Mouse (Mus musculus) C2C12 (cell line): ENCODE results near the gene Kcnq4. TPM values are rescaled to one million over a fixed set of nuclear protein-coding genes. Genes with fewer than 3 reads are reported as not detected.
A peak's percentile ranks its signal among the peaks of the same experiment; 100 is the strongest.

Experiments used
- H3K27me3 ChIP-seq: one replicate; pipeline ENCODE4 v1.6.1; 2011; ENCODE audit not compliant: control insufficient read depth, insufficient read depth, insufficient read length
- H3K36me3 ChIP-seq: one replicate; pipeline ENCODE4 v1.6.1; 2011; ENCODE audit not compliant: control insufficient read depth, insufficient read depth
- H3K4me3 ChIP-seq: one replicate; pipeline ENCODE4 v1.5.1; 2011; ENCODE audit warnings: mild to moderate bottlenecking, control low read depth; ENCODE audit not compliant: poor library complexity, insufficient read depth, severe bottlenecking
- H3K79me2 ChIP-seq: one replicate; pipeline ENCODE4 v1.6.1; 2011; ENCODE audit not compliant: control insufficient read depth, insufficient read depth
- H3K79me3 ChIP-seq: one replicate; pipeline ENCODE4 v1.6.1; 2011; ENCODE audit warnings: low read depth, control low read depth
- H3ac ChIP-seq: one replicate; pipeline ENCODE3; 2011; ENCODE audit warnings: low read depth; ENCODE audit not compliant: control insufficient read depth, insufficient read length
- CEBPB ChIP-seq: IDR thresholded peaks from one replicate; pipeline ENCODE4 v1.6.1; 2011; ENCODE audit warnings: low read depth, mild to moderate bottlenecking, control low read depth, moderate library complexity
- CTCF ChIP-seq: IDR thresholded peaks from one replicate; pipeline ENCODE4 v1.5.1; 2011; ENCODE audit not compliant: control insufficient read depth, insufficient read depth, insufficient read length
- FOSL1 ChIP-seq: IDR thresholded peaks from one replicate; pipeline ENCODE4 v1.8.0; 2011; ENCODE audit warnings: mild to moderate bottlenecking, low read length; ENCODE audit not compliant: poor library complexity, insufficient read depth, severe bottlenecking
- MAX ChIP-seq: IDR thresholded peaks from one replicate; pipeline ENCODE4 v1.6.1; 2011; ENCODE audit warnings: mild to moderate bottlenecking, control low read depth
- MYOD1 ChIP-seq: IDR thresholded peaks from one replicate; pipeline ENCODE4 v1.6.1; 2011; ENCODE audit warnings: low read depth; ENCODE audit not compliant: control insufficient read depth, insufficient read length
- MYOG ChIP-seq: IDR thresholded peaks from one replicate; pipeline ENCODE4 v1.6.1; 2011; ENCODE audit not compliant: control insufficient read depth, insufficient read length; ENCODE audit errors: extremely low read depth
- USF1 ChIP-seq: IDR thresholded peaks from one replicate; pipeline ENCODE4 v1.6.1; 2011; ENCODE audit warnings: low read depth, mild to moderate bottlenecking, control low read depth, moderate library complexity
- polyA plus RNA-seq: library from polyadenylated mRNA; unstranded; fragments of >200 nt; fragmentation: generic; extraction: Trizol; gene quantifications from one replicate; pipeline ENCODE4 v1.2.1, GENCODE M21; 2012; ENCODE audit warnings: missing spikeins

Kcnq4 gene
- polyA plus RNA-seq, 1 experiment, result 0.75 TPM

- Histone ChIP-seq H3K4me3 (no peak overlapping the region), H3K27me3 (peaks cover 38% of the 10 kb centered on the region), H3K79me3 (no peaks in the 10 kb centered on the region), H3K36me3 (no peaks in the 10 kb centered on the region), H3K79me2 (no peaks in the 10 kb centered on the region), H3ac (no peak overlapping the region)
- no peak for TF ChIP-seq USF1
- no peak for TF ChIP-seq FOSL1
- TF ChIP-seq MYOD1, result no peak
- no peak for TF ChIP-seq MAX
- no peak for TF ChIP-seq CEBPB
These were observed 4.8 kb downstream of the Kcnq4 start for GRCm38 (mm10) chr4:120743636-120744035.

DNA sequence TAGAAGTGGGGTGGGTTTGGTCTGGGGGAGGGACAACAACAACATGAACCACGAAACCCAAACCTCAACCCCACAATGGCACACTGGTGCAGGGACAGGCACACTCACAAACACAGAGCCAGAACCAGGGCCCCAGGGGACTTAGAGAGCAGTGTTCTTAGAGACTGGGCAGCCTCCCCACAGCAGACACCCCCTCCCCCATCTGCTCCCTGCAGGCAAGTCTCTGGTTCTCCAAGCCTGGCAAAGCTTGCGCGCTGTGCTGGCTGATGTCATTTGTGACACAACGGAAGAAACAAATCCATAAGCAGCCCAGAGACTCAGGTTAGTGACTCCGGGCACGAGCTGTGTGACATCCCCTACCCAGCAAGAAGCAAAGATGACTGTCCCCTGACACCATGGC, 7.1 kb downstream of the Kcnq4 start:
- no peak overlapping the region for H3ac ChIP-seq
- H3K36me3 ChIP-seq, result no peaks in the 10 kb centered on the region
- H3K79me2 ChIP-seq, result no peaks in the 10 kb centered on the region
- no peaks in the 10 kb centered on the region for H3K79me3 ChIP-seq
- H3K27me3 ChIP-seq, result peaks cover 32% of the 10 kb centered on the region
- TF ChIP-seq CTCF (no peak), CEBPB (no peak), FOSL1 (no peak), USF1 (no peak)
- H3K4me3 ChIP-seq, result no peak overlapping the region

DNA sequence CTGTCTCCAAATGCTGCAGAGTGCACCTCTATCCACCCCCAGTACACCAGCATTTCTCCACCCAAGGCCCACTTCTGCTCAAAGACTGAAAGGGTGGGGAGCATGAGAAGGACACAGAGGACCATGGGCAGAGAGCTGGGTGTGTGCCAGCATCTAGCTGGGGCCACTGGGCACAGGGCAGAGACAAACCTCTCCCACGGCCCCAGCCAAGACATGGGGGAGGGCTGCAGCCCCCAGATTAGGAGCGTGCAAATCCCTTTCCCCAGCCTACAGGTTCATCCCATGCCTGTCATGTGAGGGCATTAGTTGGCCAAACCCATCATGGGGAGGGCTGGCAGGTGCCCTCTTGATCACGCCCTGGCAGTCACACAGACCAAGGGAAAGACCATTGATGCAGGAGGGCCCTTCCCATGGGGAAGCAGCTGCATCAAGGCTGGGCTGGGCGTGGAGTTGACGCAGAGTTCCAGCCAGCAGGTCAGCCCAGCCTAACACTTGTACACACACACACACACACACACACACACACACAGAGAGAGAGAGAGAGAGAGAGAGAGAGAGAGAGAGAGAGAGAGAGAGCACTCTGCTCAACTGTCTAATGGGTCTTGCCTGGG, 14.3 kb downstream of the Kcnq4 start:
- TF ChIP-seq USF1 (no peak), MYOD1 (no peak), MAX (no peak), CEBPB (no peak), MYOG (no peak), CTCF (no peak), FOSL1 (no peak)
- H3K27me3 ChIP-seq, result peaks cover 15% of the 10 kb centered on the region
- no peaks in the 10 kb centered on the region for H3K79me2 ChIP-seq
- H3K79me3 ChIP-seq, result no peaks in the 10 kb centered on the region
- no peak overlapping the region for H3K4me3 ChIP-seq
- no peaks in the 10 kb centered on the region for H3K36me3 ChIP-seq
- no peak overlapping the region for H3ac ChIP-seq

- Histone ChIP-seq H3K36me3 (no peaks in the 10 kb centered on the region), H3K79me3 (no peaks in the 10 kb centered on the region)
- TF ChIP-seq USF1 (no peak), CEBPB (no peak), MYOG (no peak)
These were observed 15.7 kb downstream of the Kcnq4 start for GRCm38 (mm10) chr4:120732737-120733136.

GRCm38 (mm10) chr4:120731030-120731644, 17.3 kb downstream of the Kcnq4 start:
- no peak overlapping the region for H3K4me3 ChIP-seq
- no peaks in the 10 kb centered on the region for H3K79me3 ChIP-seq
- no peaks in the 10 kb centered on the region for H3K36me3 ChIP-seq
- TF ChIP-seq USF1 (no peak), CTCF (no peak)
- no peaks in the 10 kb centered on the region for H3K27me3 ChIP-seq
- H3ac ChIP-seq, result peak overlapping the region; percentile 32
- H3K79me2 ChIP-seq, result no peaks in the 10 kb centered on the region

More at GRCm38 (mm10) chr4:120732737-120733136, 15.7 kb downstream of the Kcnq4 start:
- no peak overlapping the region for H3K4me3 ChIP-seq
- H3ac ChIP-seq, result no peak overlapping the region
- peaks cover 2% of the 10 kb centered on the region for H3K27me3 ChIP-seq
- H3K79me2 ChIP-seq, result no peaks in the 10 kb centered on the region

- no peak for TF ChIP-seq CEBPB
- no peak for TF ChIP-seq MYOG
- TF ChIP-seq FOSL1, result no peak
- TF ChIP-seq MYOD1, result no peak
- no peak for TF ChIP-seq CTCF
- TF ChIP-seq USF1, result no peak
- no peak for TF ChIP-seq MAX
- Histone ChIP-seq H3K79me3 (no peaks in the 10 kb centered on the region), H3K79me2 (no peaks in the 10 kb centered on the region), H3ac (no peak overlapping the region), H3K27me3 (no peaks in the 10 kb centered on the region), H3K4me3 (no peak overlapping the region), H3K36me3 (no peaks in the 10 kb centered on the region)
These were observed 17.8 kb downstream of the Kcnq4 start for GRCm38 (mm10) chr4:120730574-120730973.

- Histone ChIP-seq H3K27me3 (no peaks in the 10 kb centered on the region), H3K79me3 (no peaks in the 10 kb centered on the region), H3K4me3 (no peak overlapping the region), H3K36me3 (no peaks in the 10 kb centered on the region), H3K79me2 (no peaks in the 10 kb centered on the region), H3ac (no peak overlapping the region)
- no peak for TF ChIP-seq USF1
- no peak for TF ChIP-seq MAX
- TF ChIP-seq MYOG, result no peak
- TF ChIP-seq CEBPB, result no peak
- TF ChIP-seq MYOD1, result no peak
- TF ChIP-seq CTCF, result no peak
- no peak for TF ChIP-seq FOSL1
These were observed 18.3 kb downstream of the Kcnq4 start for GRCm38 (mm10) chr4:120730146-120730545.
